Mouse (Mus musculus) bone marrow, adult 2 months (tissue): ENCODE results near the gene Ranbp9.

Experiments used
- CTCF ChIP-seq: fragments of 200-500 bp; IDR thresholded peaks from 2 replicates; pipeline ENCODE4 v1.5.1; 2011; ENCODE audit warnings: low read length, control low read depth; ENCODE audit not compliant: control insufficient read depth, insufficient read depth
- POLR2A ChIP-seq: fragments of 200-500 bp; IDR thresholded peaks from 2 replicates; pipeline ENCODE4 v1.6.1; 2011; ENCODE audit warnings: low read depth, mild to moderate bottlenecking, control low read depth, low read length, borderline replicate concordance; ENCODE audit not compliant: control insufficient read depth

- TF ChIP-seq CTCF (no peak), POLR2A (no peak)
Observed at GRCm38 (mm10) chr13:43374205-43374604, 106.9 kb downstream of the Ranbp9 start.
